Mouse (Mus musculus): Measurements from ENCODE around the gene P3h3.

GRCm38 (mm10) chr6:124887986-124888385, 30.4 kb upstream of the P3h3 start, which contains the start of gene Cd4:
- TF ChIP-seq CTCF (IDR thresholded peaks at IDR 0.05; ENCODE audit: low read depth, low read length) (no peak), GATA2 (IDR thresholded peaks at IDR 0.05; ENCODE audit: borderline replicate concordance, low read depth, low read length) (no peak)

Measured in G1E (cell line).